Mouse (Mus musculus) cerebellum, adult (tissue): Measurements from ENCODE around the gene Gpr1.
"Not testable (repeated sequence)": the region's sequence is repeated elsewhere in the genome, so short reads cannot be mapped to it uniquely, and the experiment has no call there.

Source experiments
- ATAC-seq: cut with Nextera tagmentation; 2 replicates; pipeline ENCODE4 v1.9.2; 2017; ENCODE audit warnings: mild to moderate bottlenecking, moderate library complexity, mixed read lengths; ENCODE audit not compliant: insufficient number of reproducible peaks, low FRiP score, low TSS enrichment

The Gpr1 gene

DNA sequence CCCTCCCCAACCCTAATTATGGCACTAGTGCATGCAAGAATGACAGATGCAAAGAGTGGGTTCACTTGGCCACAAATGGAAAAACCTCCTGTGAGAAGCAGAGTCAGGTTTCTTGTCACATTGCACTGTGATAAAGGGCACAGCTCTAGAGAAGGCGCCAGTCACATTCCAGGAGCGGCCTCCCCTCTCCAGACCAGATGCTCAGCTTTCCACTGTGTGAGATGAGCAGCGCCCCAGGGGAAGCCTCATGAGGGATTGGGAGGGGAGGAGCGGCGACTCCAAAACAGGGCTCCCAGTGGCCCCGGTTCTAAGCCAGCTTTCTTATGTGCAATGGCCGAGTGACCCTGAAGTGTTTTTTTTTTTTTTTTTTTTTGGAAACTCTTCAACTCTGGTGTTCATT lies 11.5 kb upstream of the Gpr1 start:
- ATAC-seq = no peak

- no peak for ATAC-seq
Measured at GRCm38 (mm10) chr1:63225009-63225408, 10.7 kb upstream of the Gpr1 start.

GRCm38 (mm10) chr1:63219277-63219676 lies 4.9 kb upstream of the Gpr1 start:
- no peak for ATAC-seq

- no peak for ATAC-seq
Measured at GRCm38 (mm10) chr1:63214631-63215030, 288 bp upstream of the Gpr1 start.

GRCm38 (mm10) chr1:63213478-63214270 lies 669 bp downstream of the Gpr1 start:
- ATAC-seq = no peak

DNA sequence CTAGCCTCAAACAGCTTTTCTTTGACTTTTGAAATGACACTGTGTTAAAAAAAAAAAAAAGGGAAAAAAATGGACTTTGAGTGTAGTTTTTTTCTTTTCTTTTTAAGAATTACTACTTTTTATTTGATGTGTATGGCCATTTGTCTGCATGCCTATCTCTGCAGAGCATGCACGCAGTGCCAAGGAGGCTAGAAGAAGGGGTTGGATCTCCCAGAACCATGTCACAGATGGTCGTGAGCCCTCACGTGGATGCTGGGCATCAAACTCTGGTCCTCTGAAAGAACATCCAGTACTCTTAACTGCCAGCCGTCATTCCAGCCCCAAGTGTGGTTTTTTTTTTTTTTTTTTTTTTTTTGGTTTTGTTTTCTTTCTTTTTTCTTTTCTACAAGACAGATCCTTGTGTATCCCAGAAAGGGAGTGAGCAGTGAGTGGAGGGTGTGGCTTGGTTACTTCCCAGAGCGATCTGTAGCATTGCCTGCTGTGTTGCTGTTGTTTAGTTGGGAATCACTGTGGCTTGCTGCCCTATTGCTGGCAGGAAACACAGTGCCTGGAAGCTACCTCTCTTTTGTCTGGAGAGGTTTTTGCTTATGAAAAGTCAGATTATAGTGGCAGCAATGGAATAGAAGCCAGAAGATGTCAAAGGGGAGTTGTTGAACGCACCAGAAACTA lies 4.3 kb downstream of the Gpr1 start:
- no peak for ATAC-seq

DNA sequence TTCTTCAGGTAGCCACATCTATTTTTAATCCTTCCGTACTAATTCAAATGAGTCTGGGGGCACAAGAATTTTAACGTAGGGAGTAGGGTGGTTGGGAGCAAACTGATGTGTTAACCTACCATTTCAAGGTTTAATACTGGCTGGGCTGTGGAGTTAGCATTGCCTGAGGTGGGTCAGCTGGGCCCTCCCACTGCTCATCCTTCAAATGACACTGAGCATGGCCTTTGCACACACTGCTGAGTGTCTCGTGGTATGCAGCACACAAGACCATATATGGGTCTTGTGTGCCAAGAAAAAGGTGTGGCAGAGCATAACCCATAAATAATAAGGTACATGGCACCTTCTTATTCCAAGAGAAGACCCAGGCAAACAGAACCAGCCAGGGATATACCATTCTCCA lies 6.7 kb downstream of the Gpr1 start:
- no peak for ATAC-seq

GRCm38 (mm10) chr1:63204660-63205394 lies 9.5 kb downstream of the Gpr1 start:
- no peak for ATAC-seq

DNA sequence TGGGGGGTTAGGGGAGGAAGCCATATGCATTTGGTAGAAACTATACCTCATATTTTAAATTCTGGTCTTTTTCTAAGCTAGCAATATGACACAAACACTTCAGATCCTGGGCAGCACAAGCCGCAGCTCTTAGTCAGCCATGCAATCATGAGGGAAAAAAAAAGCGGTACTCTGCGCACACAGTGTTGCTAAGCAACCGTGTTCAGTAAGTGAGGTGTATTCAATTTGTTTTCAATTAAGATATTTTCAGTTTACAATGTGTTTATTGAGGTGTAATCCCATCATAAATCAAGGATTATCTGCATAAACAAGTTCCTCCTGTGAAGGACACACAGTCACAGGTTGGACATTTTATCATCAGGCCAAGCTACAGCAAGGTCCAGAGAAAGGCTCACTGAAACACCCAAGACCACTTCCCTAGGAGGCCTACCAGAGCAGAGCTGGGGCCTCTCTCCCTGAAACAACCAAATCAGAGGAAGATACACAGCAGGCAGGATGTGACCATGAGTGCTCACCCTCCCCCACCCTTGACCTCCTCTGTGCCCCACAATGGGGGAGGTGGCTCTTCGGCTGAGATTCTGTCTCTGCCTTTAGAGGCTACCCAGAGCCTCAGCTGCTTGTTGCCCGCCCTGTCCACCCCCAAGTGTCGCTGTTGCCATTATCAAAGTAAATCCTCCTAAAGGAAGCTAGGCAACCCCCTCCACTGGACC lies 10.2 kb downstream of the Gpr1 start:
- ATAC-seq = no peak

DNA sequence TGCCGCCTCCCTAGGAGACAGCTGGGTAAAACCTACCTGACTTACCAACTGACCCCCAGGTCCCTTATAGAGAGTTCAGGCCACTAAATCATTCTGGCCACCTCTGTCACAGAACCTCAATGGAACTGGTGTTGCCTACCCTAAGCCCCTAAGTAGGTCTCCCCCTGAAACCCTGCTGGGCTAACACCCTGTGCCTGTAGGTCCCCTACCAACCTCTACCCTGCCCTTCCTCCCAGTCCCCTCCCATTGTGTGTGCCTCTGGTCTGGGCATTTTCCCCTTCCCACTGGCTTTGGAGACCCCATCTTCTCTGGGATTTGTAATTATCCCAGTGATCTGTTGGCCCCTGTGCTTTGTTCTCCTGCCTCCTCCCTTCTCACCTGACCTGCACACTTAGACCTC lies 10.9 kb downstream of the Gpr1 start:
- no peak for ATAC-seq

DNA sequence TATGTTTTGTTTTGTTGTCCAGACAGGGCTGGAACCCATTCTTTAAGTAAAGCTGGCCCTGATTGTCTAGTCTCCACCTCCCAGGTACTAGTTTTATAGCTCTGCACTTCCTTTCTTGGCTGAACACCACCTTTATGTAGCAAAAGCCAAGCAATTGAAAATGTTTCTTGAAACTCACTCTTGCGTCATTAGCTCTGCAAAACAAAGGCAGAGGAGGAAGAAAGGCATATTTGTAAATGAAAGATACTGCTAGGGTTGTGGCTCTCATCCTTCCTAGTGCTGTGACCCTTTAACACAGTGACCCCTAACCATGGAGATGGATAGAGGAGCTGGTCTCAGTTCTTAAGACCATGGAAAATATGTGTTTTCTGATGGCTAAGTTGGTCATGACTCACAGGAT lies 12.7 kb downstream of the Gpr1 start:
- no peak for ATAC-seq

GRCm38 (mm10) chr1:63200322-63200721 lies 14.0 kb downstream of the Gpr1 start:
- ATAC-seq = no peak

GRCm38 (mm10) chr1:63199387-63199786 lies 15.0 kb downstream of the Gpr1 start:
- ATAC-seq = no peak

DNA sequence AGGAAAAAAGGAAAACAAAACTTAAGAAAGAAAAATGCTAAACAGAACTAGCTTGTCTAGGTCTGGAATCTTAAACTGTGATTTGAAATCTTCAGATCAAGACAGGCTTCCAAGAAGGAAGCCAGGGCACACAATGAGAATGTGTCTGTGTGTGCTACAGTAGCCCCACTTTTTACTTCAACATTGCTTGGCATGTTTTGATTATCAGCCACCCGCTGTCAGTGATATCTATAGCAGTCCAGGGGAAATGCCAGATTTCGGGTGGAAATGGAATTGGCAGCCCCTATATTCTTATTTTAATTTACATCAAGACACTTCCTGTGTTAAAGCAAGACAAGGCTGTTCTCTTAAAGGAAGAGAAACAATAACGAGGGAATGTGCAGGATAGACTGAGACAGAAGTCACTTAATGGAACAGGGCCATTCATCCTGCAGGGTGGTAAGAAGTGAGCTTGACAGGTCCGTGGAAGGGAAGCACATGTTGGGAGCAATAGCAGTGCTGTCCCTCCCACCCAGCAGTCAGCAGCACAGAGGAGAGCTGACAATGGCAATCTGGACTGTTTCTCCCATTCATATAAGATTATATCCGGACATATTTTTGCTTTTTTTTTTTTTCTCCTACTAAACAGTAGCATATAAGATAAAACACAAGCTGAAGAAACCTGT lies 18.4 kb downstream of the Gpr1 start:
- ATAC-seq = no peak

- no peak for ATAC-seq
Measured at GRCm38 (mm10) chr1:63192306-63193065, 21.9 kb downstream of the Gpr1 start.

DNA sequence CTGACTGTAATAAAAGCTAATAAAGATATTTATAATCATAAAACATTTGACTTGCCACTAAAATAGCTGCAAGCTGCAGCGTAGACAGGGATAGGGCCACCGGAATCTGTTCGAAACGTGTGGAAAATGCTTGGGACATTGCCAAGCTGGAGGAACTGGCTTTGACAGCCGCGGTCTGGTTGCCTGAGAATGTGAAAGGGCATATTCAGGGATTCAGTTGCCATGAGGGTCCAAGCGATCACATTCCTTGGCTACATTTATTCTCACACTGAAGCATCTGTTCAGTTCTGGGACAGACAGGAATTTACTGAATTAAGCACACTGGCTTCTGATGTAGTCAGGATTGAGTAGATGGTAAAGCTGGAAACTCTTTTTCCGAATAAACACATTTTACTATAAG lies 23.5 kb downstream of the Gpr1 start:
- ATAC-seq = no peak

DNA sequence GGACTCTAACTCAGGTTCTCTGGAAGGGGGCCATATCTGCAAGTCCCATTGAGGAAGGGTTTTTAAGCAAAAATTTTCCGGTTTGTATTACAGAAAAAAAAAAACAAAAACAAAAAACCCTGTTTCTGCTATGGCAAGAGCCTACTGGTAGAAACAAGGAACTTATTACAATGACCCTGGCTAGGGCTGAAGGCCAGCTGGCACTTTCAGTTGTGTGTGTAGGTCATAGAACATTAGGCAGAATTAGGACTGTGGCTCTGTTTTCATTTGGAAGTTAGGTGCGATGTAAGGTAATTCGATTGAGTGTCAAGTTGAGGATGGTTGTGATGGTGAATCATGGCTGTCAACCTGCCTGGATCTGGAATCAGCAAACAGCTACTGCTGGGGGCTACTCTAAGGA lies 25.8 kb downstream of the Gpr1 start:
- ATAC-seq = no peak

- ATAC-seq = not testable (repeated sequence)
Measured at GRCm38 (mm10) chr1:63185430-63185829, 28.9 kb downstream of the Gpr1 start.

- ATAC-seq = no peak
Measured at GRCm38 (mm10) chr1:63182636-63183270, 31.6 kb downstream of the Gpr1 start.
